Mouse (Mus musculus) brain, adult 2 months (tissue): ENCODE measurements around the gene Sestd1.

Experiments used
- DNase-seq: peaks from one replicate; pipeline ENCODE4 v3.0.0; 2011; ENCODE audit warnings: low read depth, low spot score

Gene Sestd1

DNA sequence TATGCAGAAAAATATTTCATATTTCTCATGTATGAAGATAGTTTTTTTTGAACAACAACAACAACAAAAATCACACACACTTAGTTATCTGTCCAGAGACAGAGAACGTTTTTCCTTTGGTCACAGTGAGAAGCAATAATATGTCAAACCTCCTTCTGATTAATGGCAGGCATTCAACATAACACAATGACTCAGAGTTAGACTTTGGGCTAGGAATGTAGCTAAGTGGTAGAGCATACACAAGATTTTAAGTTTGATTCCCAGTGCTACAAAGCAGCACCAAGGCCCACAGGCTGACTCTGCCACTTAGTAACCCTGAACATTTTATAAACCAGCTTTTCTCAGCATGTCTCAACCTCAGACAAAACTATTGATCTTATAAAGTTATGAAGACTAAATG, 145.5 kb downstream of the Sestd1 start:
- no peak for DNase-seq

DNA sequence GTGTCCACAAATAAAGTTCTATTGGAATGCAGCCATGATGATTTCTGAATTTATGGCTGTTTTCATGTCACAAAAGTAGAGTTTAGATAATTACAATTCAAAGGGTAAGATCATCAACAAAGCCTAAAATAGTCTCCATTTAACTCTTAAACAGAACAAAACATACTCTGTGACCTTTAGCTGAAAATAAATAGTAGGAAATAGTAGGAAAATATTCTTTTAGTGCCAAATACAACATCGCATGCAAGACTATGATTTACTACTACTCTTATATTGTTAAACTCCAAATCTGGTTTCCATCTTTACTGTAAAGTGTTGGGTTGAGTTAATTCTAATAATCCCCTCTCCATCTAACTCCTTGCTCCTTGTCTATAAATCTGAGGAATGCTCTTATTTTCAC, 147.0 kb downstream of the Sestd1 start:
- DNase-seq: no peak
